Mouse (Mus musculus) embryo, embryonic 10.5 days (tissue): ENCODE data around the gene Ccdc43.
"Not testable (repeated sequence)": the region's sequence is repeated elsewhere in the genome, so short reads cannot be mapped to it uniquely, and the experiment has no call there.

ENCODE experiments used
- DNase-seq: peaks from one replicate; pipeline ENCODE4 v3.0.0-alpha.2; 2015; ENCODE audit warnings: low spot score

Gene Ccdc43

GRCm38 (mm10) chr11:102697338-102698017 is at the start of gene Ccdc43:
Gene Ccdc43, minus strand, starts transcription at chr11:102697782.
- peak; percentile 87 for DNase-seq

- DNase-seq, result no peak
These were observed 47.2 kb upstream of the Ccdc43 start for GRCm38 (mm10) chr11:102744746-102745145.

GRCm38 (mm10) chr11:102742843-102743242 is 45.3 kb upstream of the Ccdc43 start:
- no peak for DNase-seq

GRCm38 (mm10) chr11:102742066-102742465 is 44.5 kb upstream of the Ccdc43 start:
- no peak for DNase-seq

- DNase-seq, result peak; percentile 63
These were observed 43.8 kb upstream of the Ccdc43 start for GRCm38 (mm10) chr11:102741129-102741950.

GRCm38 (mm10) chr11:102740634-102741033 is 43.1 kb upstream of the Ccdc43 start:
- DNase-seq, result no peak

GRCm38 (mm10) chr11:102739278-102739966 is 41.8 kb upstream of the Ccdc43 start:
- DNase-seq, result peak; percentile 87

GRCm38 (mm10) chr11:102738046-102738445 is 40.5 kb upstream of the Ccdc43 start:
- DNase-seq, result no peak

- no peak for DNase-seq
These were observed 37.4 kb upstream of the Ccdc43 start for GRCm38 (mm10) chr11:102734961-102735360.

- DNase-seq, result no peak
These were observed 35.6 kb upstream of the Ccdc43 start for GRCm38 (mm10) chr11:102733146-102733545.

GRCm38 (mm10) chr11:102731366-102731765 is 33.8 kb upstream of the Ccdc43 start:
- no peak for DNase-seq

GRCm38 (mm10) chr11:102729835-102730234 is 32.3 kb upstream of the Ccdc43 start:
- DNase-seq, result no peak

GRCm38 (mm10) chr11:102728614-102729013 is 31.0 kb upstream of the Ccdc43 start:
- DNase-seq, result peak; percentile 85

GRCm38 (mm10) chr11:102725574-102725973 is 28.0 kb upstream of the Ccdc43 start:
- peak; percentile 32 for DNase-seq

- DNase-seq, result no peak
These were observed 18.6 kb upstream of the Ccdc43 start for GRCm38 (mm10) chr11:102716135-102716534.

GRCm38 (mm10) chr11:102714578-102714977 is 17.0 kb upstream of the Ccdc43 start:
- DNase-seq, result not testable (repeated sequence)

- no peak for DNase-seq
These were observed 14.8 kb upstream of the Ccdc43 start for GRCm38 (mm10) chr11:102712411-102712810.

GRCm38 (mm10) chr11:102702206-102702605 is 4.6 kb upstream of the Ccdc43 start:
- DNase-seq, result not testable (repeated sequence)

GRCm38 (mm10) chr11:102698018-102698476 is 465 bp upstream of the Ccdc43 start:
- DNase-seq, result no peak

GRCm38 (mm10) chr11:102695289-102695688 is 2.3 kb downstream of the Ccdc43 start:
- no peak for DNase-seq

GRCm38 (mm10) chr11:102690162-102690561 is 7.4 kb downstream of the Ccdc43 start:
- DNase-seq, result peak; percentile 92

GRCm38 (mm10) chr11:102665637-102666435 is 31.7 kb downstream of the Ccdc43 start:
- no peak for DNase-seq
